Mouse (Mus musculus) ES-E14 (cell line): ENCODE measurements at regions not wholly inside any gene's neighbourhood (a gene's known extent, or its start where the extent isn't known, plus 50 kb on each side); places are given as distances from the start of the nearest gene placed in this dataset.

Source experiments
- CHD2 ChIP-seq: IDR thresholded peaks from 2 replicates; pipeline ENCODE4 v1.6.1; 2014; ENCODE audit warnings: mild to moderate bottlenecking, low read depth, low read length, inconsistent platforms
- HCFC1 ChIP-seq: IDR thresholded peaks from 2 replicates; pipeline ENCODE4 v1.6.1; 2012; ENCODE audit warnings: low read length, inconsistent platforms, borderline replicate concordance; ENCODE audit not compliant: insufficient read depth
- MAFK ChIP-seq: IDR thresholded peaks from 2 replicates; pipeline ENCODE4 v1.6.1; 2014; ENCODE audit warnings: mild to moderate bottlenecking, low read depth, low read length, inconsistent platforms; ENCODE audit not compliant: insufficient read depth
- ZC3H11A ChIP-seq: IDR thresholded peaks from 2 replicates; pipeline ENCODE4 v1.6.1; 2012; ENCODE audit warnings: low read depth, mild to moderate bottlenecking, inconsistent platforms, low read length, borderline replicate concordance
- ZNF384 ChIP-seq: IDR thresholded peaks from 2 replicates; pipeline ENCODE4 v1.6.1; 2012; ENCODE audit warnings: low read depth, low read length, inconsistent platforms

GRCm38 (mm10) chr16:49979426-49979940, 179.2 kb downstream of the Cd47 start:
- TF ChIP-seq CHD2 (no peak), ZC3H11A (no peak), MAFK (no peak), ZNF384 (no peak), HCFC1 (no peak)
